ENCODE assay signal across 19 mouse cellular contexts in genomic region chr13:43464605-43465004, GRCm38 (mm10).
"Had no signal": no experiment of that assay in that cellular context is flagged by ENCODE, and none has a peak within 500 bp of the region (broad histone marks: within the 10 kb centered on the region; RNA-seq: fewer than 3 reads in every experiment).

No protein-coding gene starts in this region.

- H3K4me3 ChIP-seq: liver, embryonic 13.5 days; liver, embryonic 15.5 days; lung, embryonic 15.5 days; midbrain, embryonic 12.5 days; midbrain, embryonic 15.5 days; neural tube, embryonic 12.5 days had no signal

- H3K27ac ChIP-seq: liver, embryonic 13.5 days; liver, embryonic 15.5 days; lung, embryonic 15.5 days; macrophage; midbrain, embryonic 12.5 days; midbrain, embryonic 15.5 days; neural tube, embryonic 12.5 days had no signal

- H3K4me1 ChIP-seq: lung, embryonic 15.5 days; midbrain, embryonic 12.5 days; midbrain, embryonic 15.5 days; neural tube, embryonic 12.5 days had no signal

- H3K27me3 ChIP-seq: liver, embryonic 13.5 days; liver, embryonic 15.5 days; lung, embryonic 15.5 days; midbrain, embryonic 12.5 days; midbrain, embryonic 15.5 days; neural tube, embryonic 12.5 days had no signal

- H3K9me3 ChIP-seq: liver, embryonic 13.5 days; liver, embryonic 15.5 days; lung, embryonic 15.5 days; midbrain, embryonic 15.5 days; neural tube, embryonic 12.5 days had no signal

- H3K9ac ChIP-seq: liver, embryonic 13.5 days; liver, embryonic 15.5 days; lung, embryonic 15.5 days; midbrain, embryonic 12.5 days; midbrain, embryonic 15.5 days; neural tube, embryonic 12.5 days had no signal

- H3K4me2 ChIP-seq: liver, embryonic 13.5 days; liver, embryonic 15.5 days; lung, embryonic 15.5 days; midbrain, embryonic 12.5 days; midbrain, embryonic 15.5 days; neural tube, embryonic 12.5 days had no signal

- DNase-seq: liver, embryonic 13.5 days; lung, adult 2 months; lung, postnatal 14 days; lung, postnatal 36 days; retina, postnatal 1 day; right cerebral cortex, adult 18-20 months; right cerebral cortex, postnatal 25 days; right cerebral cortex, postnatal 4 days; spleen, adult 18-20 months; thymus, adult 18-20 months; thymus, postnatal 14 days; thymus, postnatal 36 days had no signal

- ATAC-seq: lung, postnatal 0 days; midbrain, embryonic 15.5 days had no signal

- H3K36me3 ChIP-seq: liver, embryonic 13.5 days; lung, embryonic 15.5 days; midbrain, embryonic 15.5 days; neural tube, embryonic 12.5 days had no signal
